Mouse (Mus musculus) frontal cortex, adult (tissue): ENCODE data around the gene Olfr702.

Experiments used
- ATAC-seq: cut with Nextera tagmentation; 2 replicates; pipeline ENCODE4 v1.9.2; 2017; ENCODE audit warnings: mild to moderate bottlenecking, moderate library complexity, mixed read lengths; ENCODE audit not compliant: low TSS enrichment

Gene Olfr702

GRCm38 (mm10) chr7:106833793-106834192 is at the start of gene Olfr702:
Gene Olfr702, minus strand, starts transcription at chr7:106833893.
- no peak for ATAC-seq

GRCm38 (mm10) chr7:106876791-106877190 is 43.1 kb upstream of the Olfr702 start, which contains the start of gene Olfr705:
Gene Olfr705, minus strand, starts transcription at chr7:106876891.
- no peak for ATAC-seq

GRCm38 (mm10) chr7:106862885-106863284 is 29.2 kb upstream of the Olfr702 start, which contains the start of gene Olfr704:
Gene Olfr704, plus strand, starts transcription at chr7:106863185.
- ATAC-seq = no peak

GRCm38 (mm10) chr7:106843060-106843459 is 9.4 kb upstream of the Olfr702 start, which contains the start of gene Olfr703:
Gene Olfr703, plus strand, starts transcription at chr7:106843360.
- ATAC-seq = no peak

- no peak for ATAC-seq
These were observed 15.3 kb downstream of the Olfr702 start for GRCm38 (mm10) chr7:106818414-106818813.

- ATAC-seq = no peak
These were observed 17.9 kb downstream of the Olfr702 start for GRCm38 (mm10) chr7:106815775-106816174.

- no peak for ATAC-seq
These were observed 19.9 kb downstream of the Olfr702 start, which contains the start of gene Olfr701 for GRCm38 (mm10) chr7:106813829-106814228. Gene Olfr701, plus strand, starts transcription at chr7:106814129.

GRCm38 (mm10) chr7:106808734-106809133 is 25.0 kb downstream of the Olfr702 start, which contains the start of gene Olfr700:
Gene Olfr700, minus strand, starts transcription at chr7:106808834.
- no peak for ATAC-seq

GRCm38 (mm10) chr7:106793098-106793497 is 40.6 kb downstream of the Olfr702 start, which contains the start of gene Olfr699:
Gene Olfr699, minus strand, starts transcription at chr7:106793198.
- ATAC-seq = no peak

- ATAC-seq = peak; percentile 50; the same call in 1 of the 2 replicates
These were observed 45.4 kb downstream of the Olfr702 start for GRCm38 (mm10) chr7:106788330-106788729.
